Mouse (Mus musculus): ENCODE results near the gene 1700022I11Rik. TPM values are rescaled to one million over a fixed set of nuclear protein-coding genes. Genes with fewer than 3 reads are reported as not detected.

1700022I11Rik gene
- polyA plus RNA-seq, 1 experiment from 2014 or later = 0.41 TPM

DNA sequence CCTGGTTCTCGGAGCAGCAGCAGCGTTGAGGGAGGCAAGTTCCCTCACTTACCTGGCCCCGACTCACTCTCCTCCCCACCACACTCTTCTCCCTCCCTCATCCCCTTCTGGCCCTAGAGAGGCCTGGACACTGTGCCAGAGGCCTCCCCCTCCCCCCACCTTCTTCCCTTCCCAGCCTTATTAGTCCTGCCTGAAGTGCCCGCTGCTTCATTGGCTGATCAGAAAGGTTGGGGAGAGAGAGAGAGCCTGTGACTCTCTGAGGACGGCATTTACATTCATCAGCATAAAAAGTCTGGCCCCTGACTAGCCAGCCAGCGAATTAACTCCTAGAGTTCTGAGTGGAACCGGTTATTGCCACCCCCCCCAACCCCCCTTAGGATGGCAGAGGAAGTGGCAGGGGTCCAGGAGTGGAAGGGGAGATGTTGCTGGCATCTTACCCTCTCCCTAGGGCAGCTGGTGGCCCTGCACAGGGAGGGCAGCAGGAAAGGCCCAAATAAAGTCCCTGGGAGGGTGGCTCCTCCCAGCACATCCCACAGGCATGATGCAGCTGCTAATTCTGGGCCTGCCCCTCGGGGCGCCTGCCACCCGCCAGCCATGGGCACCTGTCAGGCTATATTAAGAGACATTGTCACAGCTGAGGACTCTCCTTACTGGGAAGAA is 15.8 kb upstream of the 1700022I11Rik start:
- H3K27ac ChIP-seq (replicated peaks) = peak overlapping the region; percentile 74
- peaks cover 56% of the 10 kb centered on the region for H3K4me1 ChIP-seq (replicated peaks)
- no peaks in the 10 kb centered on the region for H3K9me3 ChIP-seq
- no peaks in the 10 kb centered on the region for H3K27me3 ChIP-seq
- H3K4me2 ChIP-seq = peak overlapping the region; percentile 76
- WGBS = 9% methylated on average over 10 of the region's 10 CpGs
- peaks cover 29% of the 10 kb centered on the region for H3K36me3 ChIP-seq
- peak overlapping the region; percentile 39 for H3K9ac ChIP-seq
- no peak for ATAC-seq (ENCODE audit: low FRiP score, low read depth)
- H3K4me3 ChIP-seq = peak overlapping the region; percentile 76

DNA sequence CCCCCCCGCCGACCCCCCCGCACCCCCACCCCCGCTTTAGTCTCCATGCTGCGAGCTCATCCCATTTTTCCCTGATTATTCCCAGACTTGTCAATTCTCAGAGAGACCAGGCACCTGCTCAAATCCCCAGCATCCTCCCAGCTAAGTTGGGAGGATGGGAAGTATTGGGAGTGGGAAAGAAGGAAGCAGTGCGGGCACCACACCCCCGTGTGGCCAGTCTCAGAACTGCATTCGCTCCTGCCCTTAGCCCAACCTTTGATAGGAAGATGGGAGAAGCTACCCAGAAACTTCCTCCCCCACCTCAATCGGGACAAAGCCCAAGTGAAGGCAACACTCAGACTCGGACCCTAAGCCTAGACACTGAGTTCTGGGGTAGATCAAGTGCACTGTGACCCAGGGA is 15.1 kb upstream of the 1700022I11Rik start:
- Histone ChIP-seq H3K4me2 (peak overlapping the region; percentile 76), H3K4me1 (replicated peaks) (peaks cover 49% of the 10 kb centered on the region), H3K9me3 (no peaks in the 10 kb centered on the region), H3K27ac (replicated peaks) (peak overlapping the region; percentile 74), H3K4me3 (peak overlapping the region; percentile 76), H3K9ac (peak overlapping the region; percentile 9; the same call in 1 of the 2 replicates), H3K27me3 (no peaks in the 10 kb centered on the region), H3K36me3 (peaks cover 29% of the 10 kb centered on the region)
- no peak for ATAC-seq (ENCODE audit: low FRiP score, low read depth)
- 7% methylated on average over 10 of the region's 10 CpGs for WGBS

DNA sequence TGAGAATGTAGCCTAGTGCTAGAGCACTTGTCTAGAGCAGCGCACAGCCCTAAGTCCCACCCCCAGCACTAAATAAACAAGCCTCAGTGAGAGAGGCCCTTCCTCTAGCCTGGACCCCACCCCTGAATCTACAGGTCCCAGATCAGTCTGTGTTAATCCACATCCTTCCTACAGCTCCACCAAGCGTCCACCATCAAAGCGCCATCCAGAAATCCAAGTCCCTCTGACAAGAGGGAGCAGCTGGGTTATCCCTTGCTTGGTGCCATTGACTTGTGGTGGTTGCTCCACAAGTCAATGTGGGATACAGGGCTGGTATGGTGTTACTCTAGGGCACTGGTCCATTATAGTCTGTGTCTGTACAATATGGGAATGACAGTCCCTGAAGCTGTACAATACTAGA is 14.2 kb upstream of the 1700022I11Rik start:
- Histone ChIP-seq H3K4me2 (no peak overlapping the region), H3K4me3 (no peak overlapping the region), H3K9ac (0 out of 2 replicates have a peak overlapping the region, but pooled peaks have one; percentile 9), H3K27ac (replicated peaks) (no peak overlapping the region), H3K9me3 (no peaks in the 10 kb centered on the region), H3K27me3 (no peaks in the 10 kb centered on the region), H3K36me3 (peaks cover 29% of the 10 kb centered on the region), H3K4me1 (replicated peaks) (peaks cover 48% of the 10 kb centered on the region)
- 91% methylated on average over 3 of the region's 3 CpGs for WGBS
- ATAC-seq (ENCODE audit: low FRiP score, low read depth) = no peak

DNA sequence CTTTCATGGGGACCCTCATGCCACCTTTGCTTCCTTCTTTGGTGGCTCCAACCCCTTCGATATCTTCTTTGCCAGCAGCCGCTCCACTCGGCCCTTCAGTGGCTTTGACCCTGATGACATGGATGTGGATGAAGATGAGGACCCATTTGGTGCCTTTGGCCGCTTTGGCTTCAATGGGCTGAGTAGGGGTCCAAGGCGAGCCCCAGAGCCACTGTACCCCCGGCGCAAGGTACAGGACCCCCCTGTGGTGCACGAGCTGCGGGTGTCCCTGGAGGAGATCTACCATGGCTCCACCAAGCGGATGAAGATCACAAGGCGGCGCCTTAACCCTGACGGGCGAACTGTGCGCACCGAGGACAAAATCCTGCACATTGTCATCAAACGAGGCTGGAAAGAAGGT is 12.8 kb upstream of the 1700022I11Rik start:
- H3K9ac ChIP-seq = no peak overlapping the region
- peaks cover 29% of the 10 kb centered on the region for H3K36me3 ChIP-seq
- no peak overlapping the region for H3K4me2 ChIP-seq

DNA sequence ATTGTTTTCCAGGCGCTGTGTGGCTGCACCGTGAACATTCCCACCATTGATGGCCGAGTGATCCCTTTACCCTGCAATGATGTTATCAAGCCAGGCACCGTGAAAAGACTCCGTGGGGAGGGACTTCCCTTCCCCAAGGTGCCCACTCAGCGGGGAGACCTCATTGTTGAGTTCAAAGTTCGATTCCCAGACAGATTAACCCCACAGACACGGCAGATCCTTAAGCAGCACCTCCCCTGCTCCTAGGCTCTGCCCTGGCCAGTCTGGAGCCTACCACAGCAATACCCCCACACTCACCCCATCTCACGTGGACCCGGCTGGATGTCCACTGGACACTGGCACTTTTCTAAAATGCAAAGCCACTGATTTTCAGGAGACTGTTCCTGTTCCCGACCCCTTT is 12.1 kb upstream of the 1700022I11Rik start:
- WGBS = 79% methylated on average over 11 of the region's 11 CpGs
- Histone ChIP-seq H3K9me3 (no peaks in the 10 kb centered on the region), H3K4me1 (replicated peaks) (peaks cover 28% of the 10 kb centered on the region), H3K36me3 (peaks cover 29% of the 10 kb centered on the region), H3K9ac (no peak overlapping the region), H3K27me3 (no peaks in the 10 kb centered on the region), H3K4me3 (no peak overlapping the region), H3K27ac (replicated peaks) (no peak overlapping the region), H3K4me2 (no peak overlapping the region)
- no peak for ATAC-seq (ENCODE audit: low FRiP score, low read depth)

More for the DNA sequence above, 12.8 kb upstream of the 1700022I11Rik start:
- 95% methylated on average over 17 of the region's 17 CpGs for WGBS
- Histone ChIP-seq H3K27ac (replicated peaks) (no peak overlapping the region), H3K4me1 (replicated peaks) (peaks cover 35% of the 10 kb centered on the region), H3K4me3 (no peak overlapping the region), H3K9me3 (no peaks in the 10 kb centered on the region), H3K27me3 (no peaks in the 10 kb centered on the region)
- ATAC-seq (ENCODE audit: low FRiP score, low read depth) = no peak

DNA sequence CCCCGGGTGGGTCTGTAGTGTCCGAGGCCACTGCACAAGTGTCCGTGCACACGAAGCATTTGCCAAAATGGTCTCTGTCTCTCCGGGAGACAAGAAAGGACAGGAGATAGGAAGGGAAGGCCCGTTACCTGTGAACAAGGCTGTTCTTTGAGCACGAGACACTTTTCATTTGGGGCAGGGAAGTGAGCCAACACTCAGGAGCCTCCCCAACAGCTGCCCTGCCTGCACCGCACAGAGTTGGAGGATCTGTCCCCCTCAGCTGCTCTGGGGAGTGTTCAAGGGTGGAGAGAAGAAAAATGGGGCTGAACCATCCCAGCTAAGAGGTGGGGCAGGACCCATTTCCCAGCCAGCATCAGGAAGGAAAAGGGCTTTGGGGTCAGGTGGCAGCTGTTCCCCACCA is 11.4 kb upstream of the 1700022I11Rik start:
- H3K27me3 ChIP-seq = no peaks in the 10 kb centered on the region
- H3K4me1 ChIP-seq (replicated peaks) = peaks cover 21% of the 10 kb centered on the region
- no peak overlapping the region for H3K9ac ChIP-seq
- H3K4me2 ChIP-seq = no peak overlapping the region
- H3K9me3 ChIP-seq = no peaks in the 10 kb centered on the region
- 93% methylated on average over 8 of the region's 8 CpGs for WGBS
- H3K4me3 ChIP-seq = no peak overlapping the region
- H3K27ac ChIP-seq (replicated peaks) = no peak overlapping the region
- peaks cover 29% of the 10 kb centered on the region for H3K36me3 ChIP-seq
- ATAC-seq (ENCODE audit: low FRiP score, low read depth) = no peak

DNA sequence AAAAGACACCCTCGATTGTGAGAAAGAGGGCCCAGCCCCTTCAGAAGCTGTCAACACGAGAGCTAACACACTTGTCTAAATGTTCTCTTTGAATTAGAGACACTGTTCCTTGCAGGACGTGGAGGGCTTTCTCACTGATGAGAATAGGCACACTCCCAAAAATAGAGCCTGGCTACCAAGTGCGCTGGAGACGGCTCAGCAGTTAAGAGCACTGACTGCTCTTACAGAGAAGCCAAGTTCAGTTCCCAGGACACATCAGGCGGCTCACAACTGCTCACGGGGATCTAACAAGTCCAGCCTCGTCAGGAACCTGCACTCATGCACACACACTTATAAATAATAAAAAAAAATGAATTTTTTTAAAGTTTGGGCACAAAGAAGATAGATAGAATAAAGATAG is 10.5 kb upstream of the 1700022I11Rik start:
- Histone ChIP-seq H3K36me3 (peaks cover 29% of the 10 kb centered on the region), H3K4me1 (replicated peaks) (peaks cover 12% of the 10 kb centered on the region), H3K4me2 (no peak overlapping the region), H3K9me3 (no peaks in the 10 kb centered on the region), H3K27ac (replicated peaks) (no peak overlapping the region), H3K4me3 (no peak overlapping the region), H3K9ac (no peak overlapping the region), H3K27me3 (no peaks in the 10 kb centered on the region)
- ATAC-seq (ENCODE audit: low FRiP score, low read depth) = no peak
- WGBS = 72% methylated on average over 8 of the region's 8 CpGs

DNA sequence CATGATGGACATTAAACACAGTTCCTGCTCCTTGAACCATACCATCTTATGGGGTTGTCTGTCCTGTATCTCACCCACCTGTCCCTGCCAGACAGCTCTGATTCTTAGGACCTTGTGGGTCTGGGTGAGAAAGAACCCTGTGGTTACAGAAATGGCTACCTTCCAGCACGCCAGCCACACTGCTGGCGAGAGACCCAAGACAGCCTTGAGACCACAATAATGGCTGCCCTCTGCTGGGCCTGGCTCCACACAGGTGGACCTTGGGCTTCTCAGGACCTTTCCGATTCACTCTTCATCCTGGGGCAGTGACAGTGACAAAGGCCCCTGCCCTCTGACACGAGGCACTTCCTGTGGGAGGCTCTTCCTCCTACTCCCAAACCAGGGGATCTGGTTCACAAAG is 10.0 kb upstream of the 1700022I11Rik start:
- Histone ChIP-seq H3K4me3 (no peak overlapping the region), H3K27ac (replicated peaks) (no peak overlapping the region), H3K9me3 (no peaks in the 10 kb centered on the region), H3K4me1 (replicated peaks) (peaks cover 7% of the 10 kb centered on the region), H3K36me3 (peaks cover 29% of the 10 kb centered on the region), H3K27me3 (no peaks in the 10 kb centered on the region), H3K9ac (no peak overlapping the region), H3K4me2 (no peak overlapping the region)
- ATAC-seq (ENCODE audit: low FRiP score, low read depth) = peak; percentile 21; the same call in 1 of the 2 replicates
- 55% methylated on average over 4 of the region's 4 CpGs for WGBS

DNA sequence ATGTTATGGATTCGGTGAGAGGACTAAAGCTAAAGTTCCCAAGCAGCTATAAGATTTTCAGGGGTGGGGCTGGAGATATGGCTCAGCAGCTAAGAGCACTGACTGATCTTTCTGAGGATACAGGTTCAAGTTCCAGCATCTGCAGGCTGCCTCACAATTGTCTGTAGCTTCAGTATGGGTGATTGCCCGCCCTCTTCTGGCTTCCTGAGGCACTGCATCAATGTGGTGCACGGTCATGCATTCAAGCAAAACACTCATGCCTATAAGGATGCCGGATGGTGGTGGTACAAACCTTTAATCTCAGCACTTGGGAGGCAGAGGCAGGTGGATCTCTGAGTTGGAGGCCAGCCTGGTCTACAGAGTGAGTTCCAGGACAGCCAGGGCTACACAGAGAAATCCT is 7.8 kb upstream of the 1700022I11Rik start:
- Histone ChIP-seq H3K36me3 (peaks cover 13% of the 10 kb centered on the region), H3K4me2 (no peak overlapping the region), H3K27ac (replicated peaks) (no peak overlapping the region), H3K27me3 (no peaks in the 10 kb centered on the region), H3K9me3 (no peaks in the 10 kb centered on the region), H3K4me3 (no peak overlapping the region), H3K4me1 (replicated peaks) (0 out of 2 replicates have a peak, but pooled peaks cover 3% of the 10 kb centered on the region), H3K9ac (no peak overlapping the region)
- 24% methylated on average over 4 of the region's 4 CpGs for WGBS
- no peak for ATAC-seq (ENCODE audit: low FRiP score, low read depth)

DNA sequence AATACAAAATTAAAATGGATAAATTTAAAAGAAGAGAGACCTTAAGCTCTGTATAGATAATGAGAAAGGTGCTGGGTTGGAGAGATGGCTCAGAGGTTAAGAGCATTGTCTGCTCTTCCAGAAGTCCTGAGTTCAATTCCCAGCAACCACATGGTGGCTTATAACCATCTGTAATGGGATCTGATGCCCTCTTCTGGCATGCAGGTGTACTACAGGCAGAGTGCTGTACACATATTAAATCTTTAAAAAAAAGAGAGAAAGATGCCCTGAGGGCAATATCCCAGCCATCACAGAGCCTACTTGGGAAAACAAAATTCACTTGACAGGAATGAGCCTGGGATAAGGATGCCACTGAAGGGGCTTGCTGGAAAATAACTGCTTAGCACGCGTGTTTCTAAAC is 5.9 kb upstream of the 1700022I11Rik start:
- ATAC-seq (ENCODE audit: low FRiP score, low read depth) = no peak
- H3K27ac ChIP-seq (replicated peaks) = no peak overlapping the region
- no peak overlapping the region for H3K4me2 ChIP-seq
- no peaks in the 10 kb centered on the region for H3K36me3 ChIP-seq
- 97% methylated on average over 2 of the region's 2 CpGs for WGBS
- H3K9ac ChIP-seq = no peak overlapping the region
- no peak overlapping the region for H3K4me3 ChIP-seq
- no peaks in the 10 kb centered on the region for H3K9me3 ChIP-seq
- H3K4me1 ChIP-seq (replicated peaks) = 0 out of 2 replicates have a peak, but pooled peaks cover 3% of the 10 kb centered on the region
- no peaks in the 10 kb centered on the region for H3K27me3 ChIP-seq

DNA sequence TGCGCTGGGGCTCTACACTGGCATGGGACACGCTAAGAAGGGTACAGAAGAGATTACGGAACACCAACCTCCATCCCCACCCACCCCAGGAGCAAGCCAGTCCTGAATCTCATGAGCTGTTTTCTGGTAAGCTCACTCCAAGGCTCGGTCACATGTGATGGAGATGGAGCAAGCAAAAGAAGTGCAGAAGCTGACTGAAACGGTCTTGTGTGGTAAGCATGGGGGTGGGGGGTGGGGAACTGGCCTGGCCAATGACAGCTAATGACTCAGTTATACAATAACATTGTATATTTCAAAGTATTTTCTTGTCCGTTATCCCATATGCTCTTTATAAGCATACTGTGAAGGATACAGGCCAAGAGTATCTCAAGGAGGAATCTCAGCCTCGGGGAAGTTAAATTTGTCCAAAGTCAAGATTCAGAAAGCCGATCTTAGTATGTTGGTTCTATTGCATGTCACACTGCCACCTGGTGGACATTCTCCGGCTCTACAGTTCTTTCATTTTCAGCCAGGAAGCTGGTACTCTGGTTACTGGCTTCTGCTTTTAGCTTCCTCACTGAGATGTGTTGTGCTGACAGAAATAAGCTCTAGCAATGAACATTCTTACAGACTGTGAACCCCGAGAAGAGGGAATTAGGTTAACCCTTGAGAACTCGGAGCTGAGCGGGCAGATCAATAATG is 4.2 kb upstream of the 1700022I11Rik start:
- WGBS = 17% methylated on average over 12 of the region's 12 CpGs
- peak; percentile 36 for ATAC-seq (ENCODE audit: low FRiP score, low read depth)
- H3K9me3 ChIP-seq = no peaks in the 10 kb centered on the region
- no peaks in the 10 kb centered on the region for H3K27me3 ChIP-seq
- no peaks in the 10 kb centered on the region for H3K36me3 ChIP-seq
- 0 out of 2 replicates have a peak, but pooled peaks cover 3% of the 10 kb centered on the region for H3K4me1 ChIP-seq (replicated peaks)
- H3K9ac ChIP-seq = no peak overlapping the region
- no peak overlapping the region for H3K27ac ChIP-seq (replicated peaks)
- H3K4me3 ChIP-seq = no peak overlapping the region
- H3K4me2 ChIP-seq = peak overlapping the region; percentile 35

DNA sequence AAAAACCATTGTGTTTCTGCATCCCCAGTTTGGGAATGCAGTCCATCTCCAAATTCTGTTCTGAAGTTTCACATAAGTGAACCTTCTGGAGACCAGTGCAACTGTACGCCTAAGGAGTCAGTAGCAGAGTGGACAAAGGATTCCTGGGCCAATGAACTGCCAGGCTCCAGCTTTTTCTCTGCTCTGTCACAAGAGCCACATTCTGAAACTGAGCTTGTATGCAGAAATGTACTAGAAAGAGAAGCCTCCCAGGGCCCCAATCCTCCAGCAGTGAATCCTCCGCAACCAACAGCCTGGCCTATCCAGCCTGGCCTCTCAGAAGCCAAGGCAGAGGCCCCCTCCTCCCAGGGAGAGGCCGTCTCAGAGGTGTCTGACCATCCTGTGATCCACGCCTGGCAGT is 3.5 kb downstream of the 1700022I11Rik start:
- no peak overlapping the region for H3K27ac ChIP-seq (replicated peaks)
- WGBS = 83% methylated on average over 4 of the region's 4 CpGs
- H3K4me2 ChIP-seq = no peak overlapping the region
- no peaks in the 10 kb centered on the region for H3K4me1 ChIP-seq (replicated peaks)
- peaks cover 13% of the 10 kb centered on the region for H3K36me3 ChIP-seq
- no peak for ATAC-seq (ENCODE audit: low FRiP score, low read depth)
- no peak overlapping the region for H3K4me3 ChIP-seq
- no peaks in the 10 kb centered on the region for H3K9me3 ChIP-seq
- no peak overlapping the region for H3K9ac ChIP-seq
- H3K27me3 ChIP-seq = no peaks in the 10 kb centered on the region

Measured in hindbrain, embryonic 15.5 days (tissue).